Mouse (Mus musculus): ENCODE measurements at regions not wholly inside any gene's neighbourhood (a gene's known extent, or its start where the extent isn't known, plus 50 kb on each side); places are given as distances from the start of the nearest gene placed in this dataset.

- TF ChIP-seq CTCF (IDR thresholded peaks at IDR 0.05; ENCODE audit: control insufficient read depth, insufficient read depth, insufficient read length) (no peak), MYOD1 (IDR thresholded peaks at IDR 0.05; ENCODE audit: control insufficient read depth, insufficient read length, low read depth) (no peak), CEBPB (IDR thresholded peaks at IDR 0.05; ENCODE audit: low read depth) (no peak), FOSL1 (IDR thresholded peaks at IDR 0.05; ENCODE audit: insufficient read depth, low read length, poor library complexity, severe bottlenecking) (no peak), USF1 (IDR thresholded peaks at IDR 0.05; ENCODE audit: low read depth) (no peak)
Observed at GRCm38 (mm10) chr4:10117964-10118363, 756.3 kb upstream of the 2610301B20Rik start.

Measured in C2C12 (cell line).